Mouse (Mus musculus) kidney, adult 11 months (tissue): Measurements from ENCODE around the gene Slc9a9.
A peak's percentile ranks its signal among the peaks of the same experiment; 100 is the strongest.

Experiments used
- DNase-seq: peaks from one replicate; pipeline ENCODE4 v3.0.0; 2022

Slc9a9 gene

GRCm38 (mm10) chr9:95168487-95169008, 498.8 kb downstream of the Slc9a9 start:
- peak; percentile 18 for DNase-seq

- no peak for DNase-seq
These were observed 508.5 kb downstream of the Slc9a9 start for GRCm38 (mm10) chr9:95178170-95178569.

GRCm38 (mm10) chr9:95180005-95180404, 510.3 kb downstream of the Slc9a9 start:
- DNase-seq, result no peak

- DNase-seq, result no peak
These were observed 510.9 kb downstream of the Slc9a9 start for GRCm38 (mm10) chr9:95180569-95180968.

- DNase-seq, result no peak
These were observed 511.7 kb downstream of the Slc9a9 start for GRCm38 (mm10) chr9:95181241-95182043.

- no peak for DNase-seq
These were observed 512.6 kb downstream of the Slc9a9 start for GRCm38 (mm10) chr9:95182272-95182671.

- DNase-seq, result peak; percentile 23
These were observed 514.7 kb downstream of the Slc9a9 start for GRCm38 (mm10) chr9:95184453-95184852.

- no peak for DNase-seq
These were observed 516.1 kb downstream of the Slc9a9 start for GRCm38 (mm10) chr9:95185840-95186239.

- no peak for DNase-seq
These were observed 516.9 kb downstream of the Slc9a9 start for GRCm38 (mm10) chr9:95186386-95187289.

GRCm38 (mm10) chr9:95188362-95189217, 518.9 kb downstream of the Slc9a9 start:
- DNase-seq, result peak; percentile 14

- DNase-seq, result no peak
These were observed 519.5 kb downstream of the Slc9a9 start for GRCm38 (mm10) chr9:95189218-95189605.

GRCm38 (mm10) chr9:95191442-95191841, 521.7 kb downstream of the Slc9a9 start:
- no peak for DNase-seq

- DNase-seq, result no peak
These were observed 523.3 kb downstream of the Slc9a9 start for GRCm38 (mm10) chr9:95192901-95193532.

GRCm38 (mm10) chr9:95193672-95194071, 524.0 kb downstream of the Slc9a9 start:
- no peak for DNase-seq

GRCm38 (mm10) chr9:95194158-95194557, 524.4 kb downstream of the Slc9a9 start:
- peak; percentile 44 for DNase-seq

- DNase-seq, result no peak
These were observed 538.0 kb downstream of the Slc9a9 start for GRCm38 (mm10) chr9:95207661-95208060.

- no peak for DNase-seq
These were observed 539.0 kb downstream of the Slc9a9 start for GRCm38 (mm10) chr9:95208681-95209080.

GRCm38 (mm10) chr9:95220009-95220408, 550.3 kb downstream of the Slc9a9 start:
- DNase-seq, result peak; percentile 50

- DNase-seq, result no peak
These were observed 551.6 kb downstream of the Slc9a9 start for GRCm38 (mm10) chr9:95221310-95221709.

- DNase-seq, result no peak
These were observed 557.3 kb downstream of the Slc9a9 start for GRCm38 (mm10) chr9:95226986-95227385.

GRCm38 (mm10) chr9:95228123-95228522, 558.4 kb downstream of the Slc9a9 start:
- no peak for DNase-seq

GRCm38 (mm10) chr9:95229147-95229546, 559.4 kb downstream of the Slc9a9 start:
- DNase-seq, result no peak
